Mouse (Mus musculus): ENCODE measurements at regions not wholly inside any gene's neighbourhood (a gene's known extent, or its start where the extent isn't known, plus 50 kb on each side); places are given as distances from the start of the nearest gene placed in this dataset.

- no peak for ATAC-seq (ENCODE audit: low TSS enrichment)
These were observed 208.3 kb upstream of the Dio2 start for GRCm38 (mm10) chr12:90946528-90946918.

GRCm38 (mm10) chr12:90945743-90946527 lies 207.7 kb upstream of the Dio2 start:
- no peak for ATAC-seq (ENCODE audit: low TSS enrichment)

GRCm38 (mm10) chr12:90932684-90933083 lies 194.4 kb upstream of the Dio2 start:
- no peak for ATAC-seq (ENCODE audit: low TSS enrichment)

- no peak; the same call in 1 of the 2 replicates for ATAC-seq (ENCODE audit: low TSS enrichment)
These were observed 194.0 kb upstream of the Dio2 start for GRCm38 (mm10) chr12:90932201-90932600.

- ATAC-seq (ENCODE audit: low TSS enrichment): no peak
These were observed 192.0 kb upstream of the Dio2 start for GRCm38 (mm10) chr12:90930091-90930715.

- no peak for ATAC-seq (ENCODE audit: low TSS enrichment)
These were observed 185.4 kb upstream of the Dio2 start for GRCm38 (mm10) chr12:90923603-90924002.

- ATAC-seq (ENCODE audit: low TSS enrichment): no peak
These were observed 184.9 kb upstream of the Dio2 start for GRCm38 (mm10) chr12:90923148-90923547.

GRCm38 (mm10) chr12:90921227-90921626 lies 183.0 kb upstream of the Dio2 start:
- ATAC-seq (ENCODE audit: low TSS enrichment): no peak

GRCm38 (mm10) chr12:90915929-90916713 lies 177.9 kb upstream of the Dio2 start:
- peak; percentile 87 for ATAC-seq (ENCODE audit: low TSS enrichment)

- ATAC-seq (ENCODE audit: low TSS enrichment): no peak
These were observed 165.8 kb upstream of the Dio2 start for GRCm38 (mm10) chr12:90903991-90904390.

- no peak for ATAC-seq (ENCODE audit: low TSS enrichment)
These were observed 155.6 kb upstream of the Dio2 start for GRCm38 (mm10) chr12:90893655-90894370.

GRCm38 (mm10) chr12:90876230-90877005 lies 138.2 kb upstream of the Dio2 start:
- ATAC-seq (ENCODE audit: low TSS enrichment): no peak

- ATAC-seq (ENCODE audit: low TSS enrichment): no peak
These were observed 136.6 kb upstream of the Dio2 start for GRCm38 (mm10) chr12:90874840-90875239.

GRCm38 (mm10) chr12:90873959-90874358 lies 135.7 kb upstream of the Dio2 start:
- ATAC-seq (ENCODE audit: low TSS enrichment): no peak

- ATAC-seq (ENCODE audit: low TSS enrichment): no peak
These were observed 128.4 kb upstream of the Dio2 start for GRCm38 (mm10) chr12:90866597-90866996.

GRCm38 (mm10) chr12:90862632-90863031 lies 124.4 kb upstream of the Dio2 start:
- ATAC-seq (ENCODE audit: low TSS enrichment): no peak

- ATAC-seq (ENCODE audit: low TSS enrichment): no peak
These were observed 119.5 kb upstream of the Dio2 start for GRCm38 (mm10) chr12:90857746-90858145.

- ATAC-seq (ENCODE audit: low TSS enrichment): no peak
These were observed 72.4 kb upstream of the Dio2 start for GRCm38 (mm10) chr12:90810666-90811065.

- ATAC-seq (ENCODE audit: low TSS enrichment): no peak
These were observed 52.3 kb upstream of the Dio2 start for GRCm38 (mm10) chr12:90790562-90790961.

All from frontal cortex, adult (tissue).